Mouse (Mus musculus) monocyte, adult 2 months (primary cell): ENCODE results near the gene Kcna3.

Source experiments
- DNase-seq, 2 experiments: peaks; one replicate each; pipeline ENCODE4 v3.0.0; 2022; ENCODE audit warnings: low spot score in 2 of 2, low read depth in 1 of 2

The Kcna3 gene

GRCm38 (mm10) chr3:107062771-107063170 lies 26.8 kb downstream of the Kcna3 start:
- no peak for DNase-seq

DNA sequence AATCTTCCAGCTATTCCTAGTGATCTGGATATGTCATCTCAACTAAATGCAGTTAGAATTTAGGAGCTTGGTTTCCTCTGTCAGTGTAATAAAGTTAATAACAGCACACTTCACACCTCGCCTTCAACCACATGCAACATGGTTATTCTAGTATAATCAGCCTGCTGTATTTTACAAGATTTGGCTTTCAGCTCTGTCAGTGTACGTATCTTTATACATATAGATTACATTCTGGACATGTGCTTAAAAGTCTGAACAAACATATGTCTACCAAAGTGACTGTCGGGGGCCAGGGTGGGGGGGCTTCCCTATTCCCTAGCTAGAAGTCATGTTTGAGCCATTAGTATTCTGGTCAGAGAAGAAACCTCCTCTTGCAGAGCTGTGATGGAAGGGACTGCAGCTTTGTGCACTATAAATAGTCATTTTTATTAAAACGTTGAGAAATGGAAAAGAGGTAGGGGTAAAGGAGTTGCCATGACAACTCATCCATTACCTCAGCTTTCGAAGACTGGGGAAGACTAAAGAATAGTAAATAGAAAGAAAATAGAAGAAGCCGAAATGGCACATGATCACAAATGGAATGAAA lies 29.6 kb downstream of the Kcna3 start:
- DNase-seq = no peak

- no peak for DNase-seq
Measured at GRCm38 (mm10) chr3:107066165-107066850, 30.3 kb downstream of the Kcna3 start.

GRCm38 (mm10) chr3:107067245-107067644 lies 31.3 kb downstream of the Kcna3 start:
- DNase-seq = no peak

DNA sequence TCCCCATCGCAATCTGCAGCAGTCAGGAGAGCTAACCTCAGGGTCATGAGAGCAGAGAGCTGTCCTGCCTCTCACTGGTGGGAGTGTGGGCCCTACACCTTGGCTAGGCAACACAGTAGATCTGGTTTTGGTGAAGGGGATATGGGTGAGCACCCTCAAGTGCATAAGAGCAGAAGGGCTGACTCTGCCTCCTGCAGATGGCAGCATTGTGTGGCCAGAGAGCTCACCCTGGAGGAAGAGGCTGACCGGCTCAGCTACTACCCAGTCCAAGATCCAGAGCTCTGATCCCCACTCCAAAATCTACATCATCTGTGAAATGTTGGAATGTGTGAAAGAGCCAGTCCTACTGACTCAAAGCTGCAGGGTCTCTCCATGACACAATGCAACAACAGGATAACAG lies 37.9 kb downstream of the Kcna3 start:
- DNase-seq = no peak

DNA sequence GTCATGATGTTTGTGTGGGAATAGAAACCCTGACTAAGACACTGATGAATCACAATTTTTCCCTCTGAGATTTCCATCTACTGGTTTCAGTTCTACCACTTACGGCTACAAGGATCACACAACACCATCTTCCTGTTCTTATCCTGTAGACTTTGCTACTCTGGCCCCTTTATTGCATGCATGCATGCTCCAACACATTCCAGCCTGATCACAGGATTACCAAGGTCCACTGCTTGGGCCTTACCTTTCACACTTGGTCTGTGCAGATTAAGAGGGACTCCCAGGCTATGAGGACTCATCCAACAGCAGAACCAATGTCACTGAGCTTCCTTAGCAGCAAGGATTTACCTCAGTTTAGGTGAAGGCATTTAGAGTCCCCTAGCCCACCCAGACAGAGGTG lies 39.7 kb downstream of the Kcna3 start:
- no peak for DNase-seq

GRCm38 (mm10) chr3:107076658-107077057 lies 40.7 kb downstream of the Kcna3 start:
- no peak for DNase-seq

- no peak for DNase-seq
Measured at GRCm38 (mm10) chr3:107077101-107077500, 41.1 kb downstream of the Kcna3 start.

- DNase-seq = no peak
Measured at GRCm38 (mm10) chr3:107080803-107081202, 44.8 kb downstream of the Kcna3 start.

- DNase-seq = no peak
Measured at GRCm38 (mm10) chr3:107081227-107081626, 45.3 kb downstream of the Kcna3 start.

GRCm38 (mm10) chr3:107084586-107084985 lies 48.6 kb downstream of the Kcna3 start:
- DNase-seq = no peak

GRCm38 (mm10) chr3:107087410-107087809 lies 51.4 kb downstream of the Kcna3 start:
- peak in 1 of 2 experiments; percentile 18 for DNase-seq
